Mouse (Mus musculus) left cerebral cortex, postnatal 14 days (tissue): ENCODE measurements around the gene Lamb2. TPM values are rescaled to one million over a fixed set of nuclear protein-coding genes. Genes with fewer than 3 reads are reported as not detected.

Source experiments
- DNase-seq, 2 experiments: peaks; one replicate each; pipeline ENCODE4 v3.0.0; 2021 to 2022; ENCODE audit warnings: low spot score in 2 of 2, mixed read lengths in 1 of 2
- intact Hi-C: fragments of 180-260 bp; cut with DNase I; formaldehyde crosslinking; loops from one replicate; pipeline ENCODE4 v1.15.1; 2025
- total RNA-seq, 2 experiments: library from RNA; stranded (reverse); gene quantifications; 2 replicates each; pipeline ENCODE4 v1.2.3; 2021

The Lamb2 gene
- total RNA-seq, 2 experiments from 2014 or later = 36.0 to 38.3 TPM

- intact Hi-C loops = no loop called here
- DNase-seq = no peak
These were observed 43.8 kb downstream of the Lamb2 start for GRCm38 (mm10) chr9:108523341-108523740.

GRCm38 (mm10) chr9:108525400-108525799, 45.9 kb downstream of the Lamb2 start:
- intact Hi-C loops = no loop called here
- no peak for DNase-seq

DNA sequence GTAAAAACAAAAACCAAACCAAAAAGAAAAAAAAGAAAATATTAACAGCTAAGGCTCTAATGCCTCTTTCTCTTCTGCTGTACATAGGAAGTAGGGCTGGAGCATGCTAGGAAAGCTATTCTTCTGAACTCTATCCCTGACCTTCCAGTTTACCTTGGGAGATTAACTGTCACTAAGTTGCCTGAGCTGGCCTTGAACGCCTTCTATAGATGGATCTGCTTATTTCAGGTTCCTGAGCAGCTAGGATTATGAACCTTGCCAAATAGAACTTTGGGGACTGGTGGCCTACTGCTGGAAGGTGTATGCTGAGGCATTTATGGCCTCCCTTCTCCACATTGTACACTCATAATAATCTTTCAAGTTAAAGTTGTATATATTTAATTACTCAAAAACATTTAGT, 51.4 kb downstream of the Lamb2 start:
- DNase-seq = no peak
- intact Hi-C loops = no loop called here

DNA sequence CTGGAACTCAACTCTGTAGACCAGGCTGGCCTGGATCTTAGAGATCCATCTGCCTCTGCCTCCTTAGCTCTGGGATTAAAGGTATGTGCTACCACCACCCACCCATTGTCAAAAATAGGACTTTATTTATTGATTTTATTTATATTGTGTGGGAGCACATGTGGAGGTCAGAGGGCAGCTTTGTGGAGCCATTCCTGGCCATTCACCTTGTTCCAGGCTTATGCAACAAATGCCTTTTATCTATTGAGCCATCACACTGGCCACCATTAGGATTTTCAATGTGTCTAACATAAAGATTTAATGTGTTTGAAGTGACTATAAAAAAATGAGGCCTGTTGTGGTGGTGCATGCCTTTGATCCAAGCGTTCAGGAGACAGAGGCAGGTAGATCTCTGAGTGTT, 52.0 kb downstream of the Lamb2 start:
- no peak for DNase-seq
- intact Hi-C loops = no loop called here

Other genes starting within 250 kb of the Lamb2 start
- gene Dag1, start 215.8 kb upstream of the Lamb2 start, total RNA-seq = 100 to 1,000 TPM; 122 to 125 TPM
- 100 to 1,000 TPM; 108 to 118 TPM for gene Nicn1, start 189.3 kb upstream of the Lamb2 start, total RNA-seq
- gene Amt, start 182.9 kb upstream of the Lamb2 start, total RNA-seq = 10 to 100 TPM; 26.0 to 31.3 TPM
- gene Rhoa, start 173.6 kb upstream of the Lamb2 start, total RNA-seq = 100 to 1,000 TPM; 185 to 197 TPM
- 10 to 100 TPM; 45.9 to 46.1 TPM for gene Tcta, start 173.6 kb upstream of the Lamb2 start, total RNA-seq
- gene Gpx1, start 140.8 kb upstream of the Lamb2 start, total RNA-seq = 100 to 1,000 TPM in 1 of 2 experiments, 10 to 100 TPM in 1; 86.5 to 108 TPM
- 100 to 1,000 TPM; 115 to 122 TPM for gene Usp4, start 131.9 kb upstream of the Lamb2 start, total RNA-seq
- gene 1700102P08Rik, start 86.9 kb upstream of the Lamb2 start, total RNA-seq = 1 to 10 TPM; 1.4 to 2.7 TPM
- gene Ccdc36, start 51.3 kb upstream of the Lamb2 start, total RNA-seq = under 1 TPM; 0.11 to 0.21 TPM
- gene BC048562, start 43.3 kb upstream of the Lamb2 start, total RNA-seq = not detected
- gene Ccdc71, start 19.2 kb upstream of the Lamb2 start, total RNA-seq = 10 to 100 TPM; 38.3 to 40.2 TPM
- gene Klhdc8b, start 18.2 kb upstream of the Lamb2 start, total RNA-seq = 10 to 100 TPM; 36.1 to 38.4 TPM
- 100 to 1,000 TPM; 119 to 128 TPM for gene Usp19, start 10.9 kb downstream of the Lamb2 start, total RNA-seq
- 10 to 100 TPM; 76.7 to 80.8 TPM for gene Qars, start 28.0 kb downstream of the Lamb2 start, total RNA-seq
- 100 to 1,000 TPM; 126 to 130 TPM for gene Qrich1, start 37.1 kb downstream of the Lamb2 start, total RNA-seq
- gene Impdh2, start 80.5 kb downstream of the Lamb2 start, total RNA-seq = 10 to 100 TPM; 57.6 to 60.5 TPM
- gene Ndufaf3, start 87.7 kb downstream of the Lamb2 start, total RNA-seq = 10 to 100 TPM; 65.9 to 66.5 TPM
- 10 to 100 TPM; 76.6 to 77.8 TPM for gene Dalrd3, start 90.2 kb downstream of the Lamb2 start, total RNA-seq
- gene Wdr6, start 99.0 kb downstream of the Lamb2 start, total RNA-seq = 100 to 1,000 TPM; 184 to 202 TPM
- 10 to 100 TPM; 60.3 to 61.6 TPM for gene P4htm, start 117.9 kb downstream of the Lamb2 start, total RNA-seq
- 10 to 100 TPM; 49.8 to 50.2 TPM for gene Arih2, start 169.7 kb downstream of the Lamb2 start, total RNA-seq
- 10 to 100 TPM; 14.5 to 15.0 TPM for gene Slc25a20, start 182.4 kb downstream of the Lamb2 start, total RNA-seq
- gene Prkar2a, start 209.6 kb downstream of the Lamb2 start, total RNA-seq = 10 to 100 TPM; 40.6 to 45.5 TPM